Mouse (Mus musculus): ENCODE results near the gene Ets1. TPM values are rescaled to one million over a fixed set of nuclear protein-coding genes. Genes with fewer than 3 reads are reported as not detected.

The Ets1 gene
- polyA plus RNA-seq, 1 experiment from 2014 or later = 20.3 TPM

DNA sequence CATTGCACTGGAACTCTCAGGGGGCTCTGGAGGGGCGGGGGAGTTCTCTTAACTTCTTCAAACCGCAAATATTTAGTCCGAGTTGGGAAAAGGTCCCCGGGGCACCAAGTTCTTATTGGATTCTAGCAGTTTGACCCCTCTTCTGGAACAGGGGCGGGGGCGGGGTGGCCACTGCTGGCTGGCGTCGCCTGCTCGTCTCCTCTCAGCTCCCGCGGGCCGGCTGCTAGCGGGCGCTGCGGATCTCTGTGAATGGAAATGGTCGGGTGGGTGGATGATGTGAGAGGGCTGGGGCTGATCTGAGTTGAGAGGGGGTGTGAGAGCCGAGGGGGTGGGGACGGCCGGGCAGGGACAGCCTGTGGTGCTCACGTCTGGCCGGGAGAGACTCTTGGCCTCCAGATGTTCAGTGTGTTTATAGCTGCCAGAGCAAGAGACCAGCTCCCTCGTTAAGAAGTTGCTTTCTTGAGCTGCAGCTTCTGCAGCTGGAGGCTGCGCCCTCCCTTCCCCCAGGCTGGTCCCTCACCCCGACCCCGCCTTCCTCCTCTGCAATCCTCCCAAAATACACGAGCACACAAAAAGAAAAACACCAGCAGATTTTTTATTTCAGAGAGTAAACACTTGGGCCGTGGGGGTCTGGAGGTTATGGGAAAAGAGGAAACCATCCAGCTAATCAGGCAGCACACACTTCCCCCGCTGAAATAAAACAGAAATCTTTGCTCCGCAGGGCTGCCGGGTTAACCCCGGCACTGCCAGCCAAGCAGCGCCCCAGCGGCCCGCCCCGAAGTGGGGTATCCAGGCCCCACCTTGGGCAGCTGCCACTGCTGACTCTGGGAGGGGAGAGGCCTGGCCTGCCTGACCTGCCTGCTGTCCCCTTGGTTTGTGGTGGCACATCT, 36.2 kb downstream of the Ets1 start:
- H3K9me3 ChIP-seq = no peaks in the 10 kb centered on the region
- H3K4me3 ChIP-seq = peak overlapping the region; percentile 28
- peaks cover 72% of the 10 kb centered on the region for H3K27me3 ChIP-seq
- peak; percentile 27; the same call in 1 of the 2 replicates for ATAC-seq (replicated peaks)
- H3K9ac ChIP-seq (replicated peaks) = peak overlapping the region; percentile 38
- peaks cover 40% of the 10 kb centered on the region for H3K4me1 ChIP-seq
- peak overlapping the region; percentile 51 for H3K27ac ChIP-seq (replicated peaks)
- H3K36me3 ChIP-seq = no peaks in the 10 kb centered on the region
- WGBS = 1% methylated on average over 35 of the region's 35 CpGs
- peak overlapping the region; percentile 52 for H3K4me2 ChIP-seq (replicated peaks)

DNA sequence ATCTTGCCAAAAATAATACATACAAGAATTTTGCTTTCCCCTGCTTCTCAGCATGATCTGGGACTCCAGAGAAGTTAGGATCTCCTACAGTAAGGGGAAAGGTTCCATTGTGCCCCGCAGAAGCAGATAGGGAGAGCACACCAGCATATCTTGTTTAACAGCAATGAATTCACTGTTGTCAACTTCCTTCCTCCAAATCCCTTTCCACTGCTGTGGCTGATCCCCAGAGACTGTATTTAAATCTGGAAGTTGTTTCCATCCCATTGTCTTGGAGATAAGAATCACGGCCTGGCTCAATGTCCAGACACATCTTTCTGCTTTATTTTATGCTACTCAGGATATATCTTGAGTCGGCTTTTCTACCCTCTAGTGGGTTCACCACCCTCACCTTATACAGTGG, 37.9 kb downstream of the Ets1 start:
- Histone ChIP-seq H3K27me3 (peaks cover 85% of the 10 kb centered on the region), H3K4me1 (peaks cover 30% of the 10 kb centered on the region), H3K4me2 (replicated peaks) (no peak overlapping the region), H3K9ac (replicated peaks) (no peak overlapping the region), H3K4me3 (no peak overlapping the region), H3K36me3 (no peaks in the 10 kb centered on the region), H3K9me3 (no peaks in the 10 kb centered on the region), H3K27ac (replicated peaks) (no peak overlapping the region)
- WGBS = 77% methylated on average over 3 of the region's 3 CpGs
- ATAC-seq (replicated peaks) = no peak

DNA sequence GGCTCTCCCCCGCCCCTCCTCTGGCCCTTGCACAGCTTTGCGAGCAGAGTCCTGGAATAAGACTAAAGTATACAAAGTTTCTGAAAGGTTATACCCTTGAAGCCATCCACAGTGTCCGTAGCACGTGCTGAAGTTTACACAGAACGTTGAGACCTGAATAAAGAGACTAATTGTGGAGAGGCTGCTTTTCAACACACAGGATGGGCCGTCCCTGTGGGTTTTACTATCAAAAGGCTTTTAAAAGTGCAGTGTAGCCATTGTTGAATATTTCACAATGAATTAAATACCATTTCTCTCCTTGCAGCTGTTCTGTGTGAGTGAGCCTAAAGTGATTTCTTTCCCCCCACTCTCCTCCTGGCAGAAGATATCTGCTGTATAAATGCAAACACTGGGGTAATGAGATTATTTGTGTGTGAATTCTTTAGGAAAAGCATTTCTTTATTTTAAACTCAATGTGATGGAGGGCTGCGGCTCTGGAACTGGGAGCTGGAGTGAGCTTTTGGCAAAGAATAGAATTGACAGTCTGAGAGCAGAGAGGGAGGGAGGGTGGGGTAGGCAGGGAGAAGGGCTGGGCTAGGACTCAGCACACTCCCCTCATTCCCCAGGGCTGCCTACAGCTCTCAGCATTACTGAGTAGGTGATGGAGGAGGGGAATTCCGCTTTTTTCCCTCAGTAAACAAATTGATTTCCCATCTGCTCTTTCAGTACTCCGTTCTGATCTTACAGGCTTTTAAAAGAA, 39.8 kb downstream of the Ets1 start:
- Histone ChIP-seq H3K27me3 (peaks cover 88% of the 10 kb centered on the region), H3K27ac (replicated peaks) (peak overlapping the region; percentile 49), H3K4me1 (peaks cover 30% of the 10 kb centered on the region), H3K4me3 (no peak overlapping the region), H3K9me3 (no peaks in the 10 kb centered on the region), H3K9ac (replicated peaks) (no peak overlapping the region), H3K4me2 (replicated peaks) (no peak overlapping the region; the same call in 1 of the 2 replicates), H3K36me3 (no peaks in the 10 kb centered on the region)
- 2% methylated on average over 9 of the region's 9 CpGs for WGBS
- peak; percentile 96 for ATAC-seq (replicated peaks)

DNA sequence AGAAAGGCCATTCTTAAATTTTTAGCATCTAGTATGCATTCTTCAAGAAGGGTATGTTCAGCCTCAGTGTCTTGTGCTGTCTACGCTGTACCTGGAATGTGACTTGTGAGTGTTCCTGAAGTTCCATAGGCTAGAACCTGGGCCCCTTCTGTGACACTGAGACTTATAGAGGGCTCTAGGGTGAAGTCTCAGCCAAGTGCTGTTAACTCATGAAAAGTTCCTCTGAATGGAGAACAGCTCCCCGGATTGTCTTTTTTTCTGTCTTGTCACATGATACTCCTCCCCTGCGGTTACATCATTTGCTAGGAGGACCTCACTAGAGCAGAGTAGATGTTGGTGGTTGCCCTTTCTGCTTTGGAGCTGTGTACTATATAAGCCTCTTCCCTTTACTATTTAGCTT, 40.5 kb downstream of the Ets1 start:
- Histone ChIP-seq H3K4me1 (peaks cover 30% of the 10 kb centered on the region), H3K9me3 (no peaks in the 10 kb centered on the region), H3K4me2 (replicated peaks) (no peak overlapping the region; the same call in 1 of the 2 replicates), H3K4me3 (no peak overlapping the region), H3K27me3 (peaks cover 85% of the 10 kb centered on the region), H3K36me3 (no peaks in the 10 kb centered on the region), H3K9ac (replicated peaks) (no peak overlapping the region), H3K27ac (replicated peaks) (peak overlapping the region; percentile 49; the same call in 1 of the 2 replicates)
- WGBS = 6% methylated on average over 3 of the region's 3 CpGs
- ATAC-seq (replicated peaks) = peak; percentile 57

DNA sequence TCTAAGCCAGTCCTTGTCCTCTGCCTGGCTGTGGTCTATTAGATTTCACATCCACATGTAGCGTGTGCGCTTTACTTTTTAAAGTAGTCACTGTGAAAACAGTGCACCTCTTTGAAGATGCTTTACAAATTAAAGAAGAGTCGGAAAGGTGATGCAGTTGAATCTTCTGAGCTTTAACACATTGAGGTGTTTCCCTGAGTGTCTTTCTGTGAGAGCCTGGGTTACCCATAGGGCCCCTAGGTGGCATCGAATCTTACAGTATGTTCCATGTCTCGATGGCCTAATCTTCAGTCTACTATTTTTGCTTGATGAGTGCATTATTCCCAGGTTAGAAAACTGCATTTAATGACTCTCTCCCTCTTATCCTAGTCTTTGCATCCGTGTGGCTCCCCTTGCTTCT, 41.6 kb downstream of the Ets1 start:
- no peaks in the 10 kb centered on the region for H3K9me3 ChIP-seq
- no peak overlapping the region for H3K4me2 ChIP-seq (replicated peaks)
- no peak overlapping the region for H3K9ac ChIP-seq (replicated peaks)
- no peaks in the 10 kb centered on the region for H3K36me3 ChIP-seq
- peaks cover 18% of the 10 kb centered on the region for H3K4me1 ChIP-seq
- H3K4me3 ChIP-seq = no peak overlapping the region
- no peak for ATAC-seq (replicated peaks)
- no peak overlapping the region for H3K27ac ChIP-seq (replicated peaks)
- H3K27me3 ChIP-seq = peaks cover 87% of the 10 kb centered on the region
- WGBS = 87% methylated on average over 6 of the region's 6 CpGs

DNA sequence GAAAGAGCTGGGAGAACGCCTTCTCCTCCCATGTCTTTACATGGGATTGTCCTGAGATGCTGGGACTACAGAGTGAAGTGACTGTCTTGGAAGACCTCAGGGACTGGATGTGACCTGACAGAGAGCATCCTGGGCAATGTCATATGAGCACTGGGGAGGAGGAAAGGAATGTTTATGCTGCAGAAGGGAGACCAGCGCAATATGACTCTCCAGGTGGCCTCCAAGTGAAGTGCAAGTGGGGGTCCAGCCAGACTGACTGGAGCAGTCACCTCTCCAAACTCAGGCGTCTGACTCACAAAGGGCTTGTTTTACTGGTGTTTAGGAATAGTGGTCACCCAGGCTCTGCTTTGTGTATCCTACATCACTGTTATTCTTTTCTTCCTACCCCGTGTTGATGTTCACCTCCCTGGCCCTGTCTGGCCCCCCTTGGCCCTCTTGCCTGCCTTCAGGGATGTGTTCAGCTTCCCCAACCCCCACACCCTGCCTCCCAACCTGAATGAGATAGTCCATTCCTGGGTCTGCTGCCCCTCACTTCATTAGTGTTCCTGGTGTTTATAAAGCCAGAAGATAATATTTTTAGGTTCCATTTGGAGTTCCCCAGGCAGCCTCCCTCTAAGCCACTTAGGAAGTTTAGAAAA, 42.2 kb downstream of the Ets1 start:
- 55% methylated on average over 4 of the region's 4 CpGs for WGBS
- H3K27ac ChIP-seq (replicated peaks) = no peak overlapping the region
- no peak for ATAC-seq (replicated peaks)
- peaks cover 84% of the 10 kb centered on the region for H3K27me3 ChIP-seq
- H3K36me3 ChIP-seq = no peaks in the 10 kb centered on the region
- H3K9me3 ChIP-seq = no peaks in the 10 kb centered on the region
- H3K9ac ChIP-seq (replicated peaks) = no peak overlapping the region
- peaks cover 17% of the 10 kb centered on the region for H3K4me1 ChIP-seq
- H3K4me2 ChIP-seq (replicated peaks) = no peak overlapping the region
- no peak overlapping the region for H3K4me3 ChIP-seq

DNA sequence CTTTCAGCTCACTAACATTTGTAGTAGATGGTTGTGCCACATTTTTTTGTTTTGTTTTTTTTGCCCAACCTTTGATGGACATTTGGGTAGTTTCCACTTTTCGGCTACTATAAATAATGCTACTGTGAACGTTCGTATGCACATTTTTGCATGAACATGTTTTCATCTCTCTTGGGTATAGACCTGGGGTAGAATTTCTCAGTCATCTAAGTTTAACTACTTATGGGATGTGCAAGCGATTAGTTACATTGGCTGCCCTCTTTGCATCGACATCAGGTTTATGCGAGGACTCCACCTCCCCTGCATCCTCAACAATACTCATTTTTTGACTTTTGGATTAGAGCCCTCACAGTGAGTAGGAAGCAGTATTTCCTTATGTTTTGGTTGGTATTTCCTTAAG, 43.5 kb downstream of the Ets1 start:
- ATAC-seq (replicated peaks) = no peak
- no peak overlapping the region for H3K9ac ChIP-seq (replicated peaks)
- H3K4me2 ChIP-seq (replicated peaks) = no peak overlapping the region
- H3K36me3 ChIP-seq = no peaks in the 10 kb centered on the region
- H3K9me3 ChIP-seq = no peaks in the 10 kb centered on the region
- no peak overlapping the region for H3K4me3 ChIP-seq
- H3K27me3 ChIP-seq = peaks cover 83% of the 10 kb centered on the region
- H3K4me1 ChIP-seq = peaks cover 17% of the 10 kb centered on the region
- 87% methylated on average over 6 of the region's 6 CpGs for WGBS
- no peak overlapping the region for H3K27ac ChIP-seq (replicated peaks)

DNA sequence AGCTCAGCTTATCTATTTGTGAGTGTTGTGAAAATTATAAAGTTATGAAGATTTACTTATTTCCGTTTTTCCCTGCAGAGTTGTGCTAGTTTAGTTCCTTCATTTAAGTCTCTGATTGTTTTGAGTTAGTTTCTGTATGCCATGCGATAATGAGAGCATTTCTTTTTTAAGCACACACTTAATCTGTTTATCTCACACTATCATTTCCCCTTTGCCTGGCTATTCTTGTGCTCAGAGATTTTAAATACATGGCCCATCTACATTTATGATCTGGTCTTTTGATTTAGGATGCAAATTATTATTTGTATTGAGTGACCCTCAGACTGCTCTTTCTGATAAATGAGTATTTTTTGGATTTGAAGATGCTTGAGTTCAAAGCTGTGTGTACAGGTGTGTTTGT, 44.2 kb downstream of the Ets1 start:
- no peak overlapping the region for H3K27ac ChIP-seq (replicated peaks)
- no peak overlapping the region for H3K4me3 ChIP-seq
- ATAC-seq (replicated peaks) = no peak
- peaks cover 83% of the 10 kb centered on the region for H3K27me3 ChIP-seq
- 80% methylated on average over 2 of the region's 2 CpGs for WGBS
- H3K9ac ChIP-seq (replicated peaks) = no peak overlapping the region
- no peaks in the 10 kb centered on the region for H3K9me3 ChIP-seq
- H3K4me2 ChIP-seq (replicated peaks) = no peak overlapping the region
- H3K4me1 ChIP-seq = peaks cover 19% of the 10 kb centered on the region
- no peaks in the 10 kb centered on the region for H3K36me3 ChIP-seq

DNA sequence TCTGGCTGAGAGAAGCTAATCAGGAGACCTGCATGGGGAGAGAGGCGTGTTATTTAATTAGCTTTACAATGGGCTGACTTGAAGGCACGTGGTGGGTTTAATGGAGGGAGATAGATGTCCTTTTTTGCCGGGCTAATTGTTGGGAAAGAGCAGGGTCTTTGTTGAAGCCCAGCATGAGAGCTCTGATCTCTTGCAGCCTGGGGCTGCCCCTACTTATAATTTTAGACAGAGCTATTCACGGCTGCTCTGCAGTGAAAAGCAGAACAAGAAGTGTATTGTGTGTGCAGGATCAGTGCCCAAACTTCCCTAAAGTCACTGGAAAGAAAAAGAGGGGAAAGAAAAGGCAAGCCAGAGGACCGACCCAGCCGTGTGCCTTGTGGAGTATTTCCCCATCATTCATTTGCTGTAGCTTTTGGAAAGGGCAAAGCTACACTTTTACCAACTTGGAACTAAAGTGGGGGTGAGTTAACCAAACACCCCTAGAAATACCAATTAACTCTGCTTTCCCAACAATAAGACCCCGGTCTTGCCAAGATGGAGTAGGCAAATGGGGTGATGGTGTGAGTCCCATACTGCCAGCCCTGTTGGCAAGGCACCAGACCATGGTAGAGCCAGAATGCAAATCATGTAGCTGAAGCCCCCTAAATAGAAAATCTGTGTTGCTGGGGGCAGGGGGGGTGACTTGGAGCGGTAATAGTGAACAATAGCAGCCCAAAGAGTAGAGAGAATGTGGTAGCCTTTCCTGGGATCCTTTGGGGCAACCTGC, 50.0 kb downstream of the Ets1 start:
- no peak overlapping the region for H3K4me3 ChIP-seq
- peaks cover 32% of the 10 kb centered on the region for H3K4me1 ChIP-seq
- no peak overlapping the region for H3K9ac ChIP-seq (replicated peaks)
- no peak overlapping the region for H3K27ac ChIP-seq (replicated peaks)
- peak; percentile 93 for ATAC-seq (replicated peaks)
- H3K4me2 ChIP-seq (replicated peaks) = 0 out of 2 replicates have a peak overlapping the region, but pooled peaks have one; percentile 4
- H3K9me3 ChIP-seq = no peaks in the 10 kb centered on the region
- WGBS = 2% methylated on average over 8 of the region's 8 CpGs
- H3K36me3 ChIP-seq = no peaks in the 10 kb centered on the region
- H3K27me3 ChIP-seq = peaks cover 75% of the 10 kb centered on the region

DNA sequence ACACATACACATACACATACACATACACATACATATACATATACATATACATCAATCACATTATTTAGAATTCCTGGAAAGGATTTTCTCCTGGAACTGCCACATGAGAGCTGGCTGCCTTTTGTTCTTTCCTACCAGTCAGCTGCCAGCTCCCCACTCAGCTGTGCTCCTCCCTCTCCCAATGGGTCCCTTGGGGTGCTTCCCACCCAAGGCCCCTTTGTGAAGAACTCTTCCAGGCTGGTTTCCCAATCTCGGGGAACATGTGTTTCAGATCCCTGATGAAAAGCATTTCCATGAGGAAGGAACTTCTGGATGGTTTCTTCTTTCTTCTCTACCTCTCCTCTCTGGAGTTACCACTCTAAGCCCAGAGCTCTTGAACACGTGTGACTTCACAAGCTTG, 52.3 kb downstream of the Ets1 start:
- H3K9me3 ChIP-seq = no peaks in the 10 kb centered on the region
- no peak for ATAC-seq (replicated peaks)

DNA sequence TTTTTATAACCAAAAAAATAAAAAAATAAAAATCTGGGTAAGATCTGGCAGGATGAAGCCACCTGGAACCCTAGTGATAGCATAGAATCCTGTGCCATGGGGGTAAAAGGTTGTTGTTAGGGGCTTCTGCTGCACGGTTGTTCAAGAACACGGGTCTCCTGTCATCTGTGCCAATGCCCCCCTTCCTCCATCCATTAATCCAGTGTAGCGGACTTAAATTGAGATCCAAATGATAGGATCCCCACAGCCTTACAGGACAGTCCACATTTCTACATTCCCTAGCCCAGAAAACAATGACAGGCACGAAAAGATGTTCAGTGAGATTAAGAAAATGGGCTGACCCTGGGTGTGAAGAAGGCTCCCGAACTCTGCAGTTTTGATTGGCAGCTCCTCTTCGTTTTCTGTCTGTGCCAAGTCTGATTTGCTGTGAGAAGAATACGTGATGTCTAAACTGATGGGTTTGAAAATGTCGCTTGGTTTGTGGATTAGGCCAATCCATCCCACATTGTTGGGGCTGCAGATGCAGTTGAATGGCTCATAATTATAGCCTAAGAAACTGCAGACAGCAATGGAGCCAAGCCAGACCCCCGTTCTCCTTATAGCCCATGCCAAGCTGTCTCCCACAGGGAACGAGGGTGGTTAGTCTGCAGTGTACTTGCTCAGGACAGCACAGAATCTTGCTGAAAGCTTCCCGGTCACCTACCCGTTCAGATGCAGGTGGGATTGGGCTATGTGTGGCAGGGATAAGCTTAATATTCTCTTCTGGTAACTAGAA, 55.3 kb downstream of the Ets1 start:
- Histone ChIP-seq H3K4me1 (peaks cover 33% of the 10 kb centered on the region), H3K27ac (replicated peaks) (peak overlapping the region; percentile 62), H3K4me2 (replicated peaks) (no peak overlapping the region), H3K36me3 (no peaks in the 10 kb centered on the region), H3K9ac (replicated peaks) (no peak overlapping the region), H3K27me3 (peaks cover 79% of the 10 kb centered on the region), H3K4me3 (no peak overlapping the region), H3K9me3 (no peaks in the 10 kb centered on the region)
- WGBS = 23% methylated on average over 12 of the region's 12 CpGs
- peak; percentile 35 for ATAC-seq (replicated peaks)

More for the DNA sequence above, 52.3 kb downstream of the Ets1 start:
- no peak overlapping the region for H3K4me2 ChIP-seq (replicated peaks)
- peaks cover 78% of the 10 kb centered on the region for H3K27me3 ChIP-seq
- H3K27ac ChIP-seq (replicated peaks) = no peak overlapping the region
- H3K4me3 ChIP-seq = no peak overlapping the region
- 73% methylated on average over 2 of the region's 2 CpGs for WGBS
- H3K4me1 ChIP-seq = peaks cover 40% of the 10 kb centered on the region
- H3K9ac ChIP-seq (replicated peaks) = no peak overlapping the region
- H3K36me3 ChIP-seq = no peaks in the 10 kb centered on the region
